Mouse (Mus musculus): Measurements from ENCODE around the gene Ppfibp2.

DNA sequence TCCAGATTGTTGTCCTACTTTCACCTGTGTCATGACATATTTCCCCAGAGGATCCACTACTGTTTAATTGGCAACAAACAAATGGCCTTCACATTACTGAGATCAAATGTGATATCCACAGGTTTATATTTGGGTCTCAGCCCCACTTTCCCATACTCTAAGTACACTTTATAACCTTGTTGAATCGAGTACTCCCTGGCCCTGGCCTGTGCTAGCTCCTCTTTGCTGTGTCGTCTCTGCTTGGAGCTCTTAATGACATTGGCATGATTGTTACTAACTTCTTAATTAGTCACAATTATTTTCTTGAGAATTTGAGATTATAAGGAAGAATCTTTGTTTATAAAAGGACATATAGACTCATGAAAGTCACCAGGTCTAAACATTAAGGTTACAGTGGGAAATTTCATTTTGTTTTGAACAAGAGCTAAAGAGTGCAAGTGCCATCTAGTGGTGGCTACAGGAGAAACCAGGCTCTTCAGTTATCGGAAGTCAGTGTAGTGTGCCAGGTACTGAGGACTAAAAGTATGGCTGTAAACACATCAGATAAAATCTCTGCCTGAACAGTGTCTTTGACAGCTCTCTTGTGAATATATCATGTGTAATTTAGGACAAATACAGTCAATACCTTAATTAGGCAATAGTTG lies 193.1 kb downstream of the Ppfibp2 start:
- TF ChIP-seq ZNF384 (IDR thresholded peaks at IDR 0.05; ENCODE audit: low read depth, low read length) = no peak
- no peak for TF ChIP-seq HCFC1 (IDR thresholded peaks at IDR 0.05; ENCODE audit: borderline replicate concordance, insufficient read depth, low read length)
- TF ChIP-seq CHD2 (IDR thresholded peaks at IDR 0.05; ENCODE audit: low read depth, low read length) = no peak

Measured in ES-E14 (cell line).